Mouse (Mus musculus) right cerebral cortex, adult 18-20 months (tissue): ENCODE results near the gene Aif1.
A peak's percentile ranks its signal among the peaks of the same experiment; 100 is the strongest.

Source experiments
- DNase-seq: peaks from one replicate; pipeline ENCODE4 v3.0.0; 2022; ENCODE audit warnings: mixed read lengths

Gene Aif1

GRCm38 (mm10) chr17:35175968-35176367, at the start of gene Aif1:
TSS of gene Aif1 (minus strand) at chr17:35176068.
- DNase-seq, result no peak

GRCm38 (mm10) chr17:35225456-35225855, 49.6 kb upstream of the Aif1 start:
- DNase-seq, result no peak

GRCm38 (mm10) chr17:35224641-35225040, 48.8 kb upstream of the Aif1 start:
- no peak for DNase-seq

- DNase-seq, result no peak
Observed at GRCm38 (mm10) chr17:35222299-35222698, 46.4 kb upstream of the Aif1 start.

- DNase-seq, result no peak
Observed at GRCm38 (mm10) chr17:35220156-35220952, 44.5 kb upstream of the Aif1 start, which contains the start of gene Gm16181. TSS of gene Gm16181 (plus strand) at chr17:35220834.

- peak; percentile 34 for DNase-seq
Observed at GRCm38 (mm10) chr17:35219601-35220041, 43.8 kb upstream of the Aif1 start.

GRCm38 (mm10) chr17:35218516-35219193, 42.8 kb upstream of the Aif1 start:
- DNase-seq, result no peak

GRCm38 (mm10) chr17:35213071-35213470, 37.2 kb upstream of the Aif1 start:
- no peak for DNase-seq

- DNase-seq, result no peak
Observed at GRCm38 (mm10) chr17:35210593-35210992, 34.7 kb upstream of the Aif1 start.

- no peak for DNase-seq
Observed at GRCm38 (mm10) chr17:35209785-35210535, 34.1 kb upstream of the Aif1 start.

GRCm38 (mm10) chr17:35205380-35205769, 29.5 kb upstream of the Aif1 start:
- DNase-seq, result no peak

- DNase-seq, result no peak
Observed at GRCm38 (mm10) chr17:35204494-35205379, 28.9 kb upstream of the Aif1 start, which contains the start of gene Lta. TSS of gene Lta (minus strand) at chr17:35205351.

- DNase-seq, result no peak
Observed at GRCm38 (mm10) chr17:35202442-35202841, 26.6 kb upstream of the Aif1 start.

GRCm38 (mm10) chr17:35201787-35202186, 25.9 kb upstream of the Aif1 start, which contains the start of gene Tnf:
TSS of gene Tnf (minus strand) at chr17:35202007.
- no peak for DNase-seq

GRCm38 (mm10) chr17:35201128-35201527, 25.3 kb upstream of the Aif1 start:
- DNase-seq, result no peak

GRCm38 (mm10) chr17:35200398-35200797, 24.5 kb upstream of the Aif1 start:
- no peak for DNase-seq

GRCm38 (mm10) chr17:35198946-35199345, 23.1 kb upstream of the Aif1 start:
- DNase-seq, result no peak

- no peak for DNase-seq
Observed at GRCm38 (mm10) chr17:35198029-35198428, 22.2 kb upstream of the Aif1 start.

GRCm38 (mm10) chr17:35197126-35197525, 21.3 kb upstream of the Aif1 start:
- DNase-seq, result no peak

GRCm38 (mm10) chr17:35196321-35196641, 20.4 kb upstream of the Aif1 start:
- DNase-seq, result no peak

GRCm38 (mm10) chr17:35195631-35196320, 19.9 kb upstream of the Aif1 start:
- peak; percentile 79 for DNase-seq
